Mouse (Mus musculus): ENCODE data around the gene Olfr330. TPM values are rescaled to one million over a fixed set of nuclear protein-coding genes. Genes with fewer than 3 reads are reported as not detected.

Olfr330 gene
- not detected in 2 replicates for polyA plus RNA-seq (2012; rRNA removed; ENCODE audit: low replicate concordance)

GRCm38 (mm10) chr11:58534736-58535135 is at the start of gene Olfr330:
Olfr330 (minus strand) TSS chr11:58534836.

GRCm38 (mm10) chr11:58577430-58577829 is 42.8 kb upstream of the Olfr330 start, which contains the start of gene Olfr325:
Olfr325 (plus strand) TSS chr11:58577730.

GRCm38 (mm10) chr11:58570405-58570804 is 35.8 kb upstream of the Olfr330 start, which contains the start of gene Olfr224:
Olfr224 (minus strand) TSS chr11:58570553.

GRCm38 (mm10) chr11:58555536-58555935 is 20.9 kb upstream of the Olfr330 start, which contains the start of gene Olfr328:
Olfr328 (minus strand) TSS chr11:58555636.

GRCm38 (mm10) chr11:58546322-58546721 is 11.7 kb upstream of the Olfr330 start, which contains the start of gene Olfr329-ps:
Olfr329-ps (minus strand) TSS chr11:58546422.

GRCm38 (mm10) chr11:58502472-58502871 is 32.2 kb downstream of the Olfr330 start, which contains the start of gene Olfr331:
Olfr331 (minus strand) TSS chr11:58502572.

GRCm38 (mm10) chr11:58492455-58492854 is 42.2 kb downstream of the Olfr330 start, which contains the start of gene Olfr332:
Olfr332 (minus strand) TSS chr11:58492555.

Other genes with a start within 250 kb of the Olfr330 start
- 17.5 and 37.2 TPM in 2 replicates for gene Zfp692, start 227.8 kb downstream of the Olfr330 start, polyA plus RNA-seq (2012; rRNA removed; ENCODE audit: low replicate concordance)
- 30.7 and 40.5 TPM in 2 replicates for gene Zfp672, start 204.5 kb downstream of the Olfr330 start, polyA plus RNA-seq (2012; rRNA removed; ENCODE audit: low replicate concordance)
- gene Sh3bp5l, start 204.1 kb downstream of the Olfr330 start, polyA plus RNA-seq (2012; rRNA removed; ENCODE audit: low replicate concordance): 35.8 and 47.7 TPM in 2 replicates
- gene Lypd8, start 155.8 kb downstream of the Olfr330 start, polyA plus RNA-seq (2012; rRNA removed; ENCODE audit: low replicate concordance): 2.0 and 2.6 TPM in 2 replicates
- not detected in 2 replicates for gene 1810065E05Rik, start 113.7 kb downstream of the Olfr330 start, polyA plus RNA-seq (2012; rRNA removed; ENCODE audit: low replicate concordance)
- not detected in 2 replicates for gene Gm12253, start 102.3 kb downstream of the Olfr330 start, polyA plus RNA-seq (2012; rRNA removed; ENCODE audit: low replicate concordance)
- not detected in 2 replicates for gene Lypd9, start 81.9 kb downstream of the Olfr330 start, polyA plus RNA-seq (2012; rRNA removed; ENCODE audit: low replicate concordance)
- not detected in 2 replicates for gene Olfr30, start 72.6 kb downstream of the Olfr330 start, polyA plus RNA-seq (2012; rRNA removed; ENCODE audit: low replicate concordance)
- gene Olfr332, start 42.3 kb downstream of the Olfr330 start, polyA plus RNA-seq (2012; rRNA removed; ENCODE audit: low replicate concordance): not detected in 2 replicates
- not detected in 2 replicates for gene Olfr331, start 32.3 kb downstream of the Olfr330 start, polyA plus RNA-seq (2012; rRNA removed; ENCODE audit: low replicate concordance)
- gene Olfr329-ps, start 11.6 kb upstream of the Olfr330 start, polyA plus RNA-seq (2012; rRNA removed; ENCODE audit: low replicate concordance): not detected in 2 replicates
- not detected in 2 replicates for gene Olfr328, start 20.8 kb upstream of the Olfr330 start, polyA plus RNA-seq (2012; rRNA removed; ENCODE audit: low replicate concordance)
- gene Olfr224, start 35.7 kb upstream of the Olfr330 start, polyA plus RNA-seq (2012; rRNA removed; ENCODE audit: low replicate concordance): 0.18 TPM in 1 of 2 replicates, not detected in the other
- not detected in 2 replicates for gene Olfr325, start 42.9 kb upstream of the Olfr330 start, polyA plus RNA-seq (2012; rRNA removed; ENCODE audit: low replicate concordance)
- not detected in 2 replicates for gene Olfr324, start 60.3 kb upstream of the Olfr330 start, polyA plus RNA-seq (2012; rRNA removed; ENCODE audit: low replicate concordance)
- gene 2210407C18Rik, start 81.2 kb upstream of the Olfr330 start, polyA plus RNA-seq (2012; rRNA removed; ENCODE audit: low replicate concordance): 1.3 TPM in 1 of 2 replicates, not detected in the other
- not detected in 2 replicates for gene Olfr323, start 95.7 kb upstream of the Olfr330 start, polyA plus RNA-seq (2012; rRNA removed; ENCODE audit: low replicate concordance)
- 0.17 TPM in 1 of 2 replicates, not detected in the other for gene Trim58, start 105.6 kb upstream of the Olfr330 start, polyA plus RNA-seq (2012; rRNA removed; ENCODE audit: low replicate concordance)
- not detected in 2 replicates for gene Olfr322, start 123.9 kb upstream of the Olfr330 start, polyA plus RNA-seq (2012; rRNA removed; ENCODE audit: low replicate concordance)
- not detected in 2 replicates for gene Olfr320, start 146.3 kb upstream of the Olfr330 start, polyA plus RNA-seq (2012; rRNA removed; ENCODE audit: low replicate concordance)
- not detected in 2 replicates for gene Olfr319, start 164.3 kb upstream of the Olfr330 start, polyA plus RNA-seq (2012; rRNA removed; ENCODE audit: low replicate concordance)
- not detected in 2 replicates for gene Olfr318, start 189.2 kb upstream of the Olfr330 start, polyA plus RNA-seq (2012; rRNA removed; ENCODE audit: low replicate concordance)
- not detected in 2 replicates for gene Olfr317, start 204.4 kb upstream of the Olfr330 start, polyA plus RNA-seq (2012; rRNA removed; ENCODE audit: low replicate concordance)
- not detected in 2 replicates for gene Olfr316, start 217.9 kb upstream of the Olfr330 start, polyA plus RNA-seq (2012; rRNA removed; ENCODE audit: low replicate concordance)
- gene Olfr315, start 238.4 kb upstream of the Olfr330 start, polyA plus RNA-seq (2012; rRNA removed; ENCODE audit: low replicate concordance): not detected in 2 replicates
- not detected in 2 replicates for gene Olfr314, start 248.1 kb upstream of the Olfr330 start, polyA plus RNA-seq (2012; rRNA removed; ENCODE audit: low replicate concordance)